Mouse (Mus musculus) C2C12 (cell line): ENCODE results near the gene Mtm1.

Source experiments
- CTCF ChIP-seq: IDR thresholded peaks from one replicate; pipeline ENCODE4 v1.5.1; 2011; ENCODE audit not compliant: control insufficient read depth, insufficient read depth, insufficient read length
- MAX ChIP-seq: IDR thresholded peaks from one replicate; pipeline ENCODE4 v1.6.1; 2011; ENCODE audit warnings: mild to moderate bottlenecking, control low read depth
- MYOD1 ChIP-seq: IDR thresholded peaks from one replicate; pipeline ENCODE4 v1.6.1; 2011; ENCODE audit warnings: low read depth; ENCODE audit not compliant: control insufficient read depth, insufficient read length

- TF ChIP-seq MYOD1 (no peak), CTCF (no peak), MAX (no peak)
Measured at GRCm38 (mm10) chrX:71260857-71261256, 50.3 kb downstream of the Mtm1 start.
